Mouse (Mus musculus): ENCODE results near the gene Prelid1.

Gene Prelid1

GRCm38 (mm10) chr13:55335701-55336100 lies 15.4 kb downstream of the Prelid1 start:
- no peak for DNase-seq

- no peak for DNase-seq
Observed at GRCm38 (mm10) chr13:55337341-55337975, 17.2 kb downstream of the Prelid1 start.

GRCm38 (mm10) chr13:55338131-55339054 lies 18.1 kb downstream of the Prelid1 start:
- DNase-seq, result no peak

GRCm38 (mm10) chr13:55339259-55339658 lies 19.0 kb downstream of the Prelid1 start:
- DNase-seq, result no peak

GRCm38 (mm10) chr13:55342469-55342868 lies 22.2 kb downstream of the Prelid1 start:
- DNase-seq, result no peak

GRCm38 (mm10) chr13:55344286-55344685 lies 24.0 kb downstream of the Prelid1 start:
- DNase-seq, result no peak

GRCm38 (mm10) chr13:55346745-55347144 lies 26.4 kb downstream of the Prelid1 start:
- no peak for DNase-seq

- DNase-seq, result peak; percentile 12
Observed at GRCm38 (mm10) chr13:55361145-55361544, 40.8 kb downstream of the Prelid1 start.

- no peak for DNase-seq
Observed at GRCm38 (mm10) chr13:55361974-55362452, 41.7 kb downstream of the Prelid1 start.

GRCm38 (mm10) chr13:55362453-55363060 lies 42.3 kb downstream of the Prelid1 start, which contains the start of gene Lman2:
TSS of gene Lman2 (minus strand) at chr13:55362783.
- DNase-seq, result peak; percentile 98

- DNase-seq, result no peak
Observed at GRCm38 (mm10) chr13:55368401-55368800, 48.1 kb downstream of the Prelid1 start.

- peak; percentile 73 for DNase-seq
Observed at GRCm38 (mm10) chr13:55369531-55370114, 49.3 kb downstream of the Prelid1 start, which contains the start of gene Rgs14. TSS of gene Rgs14 (plus strand) at chr13:55369732.

GRCm38 (mm10) chr13:55370234-55370633 lies 49.9 kb downstream of the Prelid1 start:
- DNase-seq, result peak; percentile 40

- no peak for DNase-seq
Observed at GRCm38 (mm10) chr13:55371007-55371681, 50.8 kb downstream of the Prelid1 start.

GRCm38 (mm10) chr13:55371740-55372139 lies 51.4 kb downstream of the Prelid1 start:
- no peak for DNase-seq

GRCm38 (mm10) chr13:55374206-55374924 lies 54.1 kb downstream of the Prelid1 start:
- no peak for DNase-seq
